Mouse (Mus musculus): ENCODE results near the gene Fcho1. TPM values are rescaled to one million over a fixed set of nuclear protein-coding genes. Genes with fewer than 3 reads are reported as not detected.

Fcho1 gene
- 5.7 TPM for polyA plus RNA-seq (2014; fragmentation: Illumina TruSeq; extraction: RNeasy Lipid Tissue Mini Kit (QIAGEN cat#74804); ENCODE audit: low read depth, low replicate concordance)

DNA sequence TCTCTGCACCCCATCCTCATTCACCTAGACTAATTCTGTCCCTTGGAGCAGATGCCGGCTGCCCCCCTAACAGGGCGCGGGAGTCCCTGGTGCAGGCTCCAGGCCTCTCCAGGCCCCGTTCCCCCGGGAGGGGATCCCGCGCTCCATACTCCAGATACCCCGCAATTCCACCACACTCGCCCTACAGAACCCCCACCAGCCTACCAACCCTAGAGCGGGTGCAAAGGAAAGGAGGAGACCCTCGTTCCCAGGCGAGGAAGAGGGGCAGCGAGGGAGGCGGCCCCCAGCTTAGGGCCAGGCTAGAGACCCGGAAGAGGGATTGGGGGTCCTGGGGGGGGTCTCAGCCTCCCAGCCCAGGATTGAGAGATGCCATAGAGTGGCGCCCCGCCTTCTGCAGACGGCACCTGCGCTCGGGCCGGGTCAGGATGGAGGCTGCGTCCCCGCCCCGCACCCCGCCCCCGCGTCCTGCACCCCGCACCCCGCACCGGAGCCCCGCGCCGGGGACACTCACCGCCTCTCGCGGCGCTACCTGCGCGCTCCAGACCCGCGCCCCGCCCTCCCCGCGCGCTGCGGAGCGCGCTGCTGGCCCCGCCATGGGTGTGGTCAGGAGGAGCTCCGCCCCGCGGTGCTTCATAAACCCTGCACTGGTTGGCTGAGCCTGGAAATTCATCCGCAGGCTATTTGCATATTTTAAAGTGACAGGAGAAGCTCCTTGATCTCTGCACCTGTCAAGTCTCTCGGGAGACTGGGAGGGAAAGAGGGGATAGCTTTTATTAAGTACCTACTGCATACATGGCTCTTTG is at the start of gene Fcho1:
Gene Fcho1 (minus strand): TSS at position 595 of the 803 bp plus-strand sequence.

DNA sequence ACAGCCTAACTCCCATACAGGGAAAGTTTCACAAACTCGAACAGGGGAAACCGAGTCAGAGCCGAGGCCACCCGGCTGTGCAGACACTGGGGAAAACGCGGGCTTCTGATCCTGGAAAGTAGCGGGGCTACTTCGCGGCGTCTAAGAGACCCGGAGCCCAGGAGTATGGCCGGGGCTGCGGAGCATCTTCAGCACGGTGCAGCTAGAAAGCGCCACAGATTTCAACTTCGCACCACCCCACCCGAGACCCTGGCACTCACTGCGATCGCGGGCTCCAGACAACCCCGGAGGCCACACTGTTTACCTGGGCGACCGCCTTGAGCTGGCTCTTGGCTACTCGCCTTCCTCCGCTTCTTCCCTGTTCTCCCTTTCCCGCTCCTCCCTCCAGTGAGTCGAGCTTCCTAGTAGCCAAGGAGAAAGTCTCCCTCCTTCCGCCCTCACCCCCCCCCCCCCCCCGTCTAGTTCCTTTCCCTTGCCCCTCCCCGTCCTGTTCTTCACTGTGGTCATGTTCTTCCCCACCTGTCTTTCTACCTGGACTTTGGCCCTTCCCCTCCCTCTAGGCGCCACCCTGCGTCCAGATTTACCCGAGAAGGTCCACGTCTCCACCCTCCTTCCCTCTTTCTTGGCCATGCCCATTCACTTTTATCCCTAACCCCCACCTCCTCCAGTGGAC is 24.0 kb downstream of the Fcho1 start, which contains the start of gene B3gnt3:
Gene B3gnt3 (minus strand): TSS at position 376 of the 673 bp plus-strand sequence.

DNA sequence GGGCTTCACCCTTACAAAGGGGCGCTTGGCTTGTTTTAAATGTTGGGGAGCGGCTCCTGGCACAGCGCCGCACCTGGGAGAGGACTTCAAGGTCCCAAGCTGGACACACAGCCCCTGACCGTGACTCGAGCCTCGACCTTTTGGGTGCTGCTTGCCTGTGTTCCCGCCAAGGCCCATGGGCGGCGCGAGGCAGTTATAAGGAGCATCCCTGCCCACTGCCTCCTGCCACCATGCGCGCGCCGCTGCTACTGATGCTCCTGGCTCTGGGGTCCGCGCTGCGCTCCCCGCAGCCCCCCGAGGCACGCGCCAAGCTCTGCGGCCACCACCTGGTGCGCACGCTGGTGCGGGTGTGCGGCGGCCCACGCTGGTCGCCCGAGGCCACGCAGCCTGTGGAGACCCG is 36.5 kb downstream of the Fcho1 start, which contains the start of gene Insl3:
Gene Insl3 (plus strand): TSS at position 187 of the 400 bp plus-strand sequence.

DNA sequence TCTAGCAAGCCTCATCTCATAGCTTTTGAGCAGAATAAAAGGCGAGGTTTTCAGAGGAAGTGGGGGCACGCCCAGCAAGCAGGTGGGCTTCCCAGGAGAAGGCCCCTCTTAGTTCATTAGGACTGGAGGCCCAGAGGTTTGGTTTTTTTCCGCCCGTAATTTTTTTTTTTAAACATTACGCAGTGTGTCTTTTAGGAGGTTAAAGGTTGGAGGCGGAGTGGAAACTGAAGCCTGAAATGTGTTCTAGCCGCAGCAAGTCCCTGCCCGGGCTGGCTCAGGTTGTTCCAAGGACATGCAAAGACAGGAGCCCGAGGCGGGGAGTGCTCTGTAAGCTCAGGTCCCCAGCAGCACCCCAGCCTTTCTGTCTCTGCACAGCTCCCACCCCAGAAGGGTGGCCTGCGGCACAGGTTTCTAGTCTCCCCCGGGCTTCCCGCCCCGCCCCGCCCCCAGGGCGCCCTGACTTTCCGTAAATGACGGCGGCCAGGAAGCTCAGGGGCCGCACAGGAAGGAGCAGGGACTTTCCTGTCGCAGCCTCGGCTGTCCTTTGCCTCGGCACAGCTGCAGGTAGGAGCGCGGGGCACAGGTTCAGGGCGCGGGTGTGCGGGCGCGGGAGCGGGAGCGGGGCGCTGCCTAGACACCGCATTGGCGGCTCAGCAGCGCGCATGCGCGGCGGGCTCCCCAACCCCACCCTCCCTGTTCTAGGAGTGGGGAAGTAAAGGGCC is 49.3 kb downstream of the Fcho1 start, which contains the start of gene Jak3:
Gene Jak3 (plus strand): TSS at position 277 of the 722 bp plus-strand sequence.

DNA sequence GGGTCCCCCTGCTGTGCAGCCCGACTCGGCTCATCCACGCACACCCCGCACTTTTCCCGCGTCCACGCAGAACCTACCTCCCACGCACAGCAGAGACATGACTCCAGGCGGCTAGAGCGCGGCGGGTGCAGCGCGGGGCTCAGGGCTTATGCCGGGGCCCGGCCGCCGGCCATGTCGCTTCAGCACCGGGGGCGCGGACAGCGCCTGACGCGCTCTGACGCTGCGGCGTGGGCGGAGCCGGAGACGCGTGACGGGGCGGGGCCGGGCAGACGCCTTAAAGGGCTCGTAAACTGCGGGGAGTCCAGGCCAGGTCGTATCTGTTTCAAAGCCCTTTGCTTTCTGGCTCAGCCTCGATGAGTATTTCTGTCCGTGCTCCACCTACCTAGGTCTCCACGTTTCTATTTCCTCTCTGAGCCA is 54.0 kb downstream of the Fcho1 start, which contains the start of gene Unc13a:
Gene Unc13a (minus strand): TSS at position 209 of the 417 bp plus-strand sequence.

Other genes starting within 250 kb of the Fcho1 start
- 9.2 TPM for gene Ano8, start 239.8 kb downstream of the Fcho1 start, polyA plus RNA-seq (2014; fragmentation: Illumina TruSeq; extraction: RNeasy Lipid Tissue Mini Kit (QIAGEN cat#74804); ENCODE audit: low read depth, low replicate concordance)
- gene Gtpbp3, start 237.6 kb downstream of the Fcho1 start, polyA plus RNA-seq (2014; fragmentation: Illumina TruSeq; extraction: RNeasy Lipid Tissue Mini Kit (QIAGEN cat#74804); ENCODE audit: low read depth, low replicate concordance) = 14.5 TPM
- gene Plvap, start 214.0 kb downstream of the Fcho1 start, polyA plus RNA-seq (2014; fragmentation: Illumina TruSeq; extraction: RNeasy Lipid Tissue Mini Kit (QIAGEN cat#74804); ENCODE audit: low read depth, low replicate concordance) = 33.6 TPM
- gene Ccdc194, start 200.0 kb downstream of the Fcho1 start, polyA plus RNA-seq (2014; fragmentation: Illumina TruSeq; extraction: RNeasy Lipid Tissue Mini Kit (QIAGEN cat#74804); ENCODE audit: low read depth, low replicate concordance) = not detected
- 70.8 TPM for gene Bst2, start 188.3 kb downstream of the Fcho1 start, polyA plus RNA-seq (2014; fragmentation: Illumina TruSeq; extraction: RNeasy Lipid Tissue Mini Kit (QIAGEN cat#74804); ENCODE audit: low read depth, low replicate concordance)
- gene Mvb12a, start 182.8 kb downstream of the Fcho1 start, polyA plus RNA-seq (2014; fragmentation: Illumina TruSeq; extraction: RNeasy Lipid Tissue Mini Kit (QIAGEN cat#74804); ENCODE audit: low read depth, low replicate concordance) = 72.0 TPM
- 3.1 TPM for gene Tmem221, start 166.8 kb downstream of the Fcho1 start, polyA plus RNA-seq (2014; fragmentation: Illumina TruSeq; extraction: RNeasy Lipid Tissue Mini Kit (QIAGEN cat#74804); ENCODE audit: low read depth, low replicate concordance)
- 0.98 TPM for gene Nxnl1, start 159.1 kb downstream of the Fcho1 start, polyA plus RNA-seq (2014; fragmentation: Illumina TruSeq; extraction: RNeasy Lipid Tissue Mini Kit (QIAGEN cat#74804); ENCODE audit: low read depth, low replicate concordance)
- gene Slc27a1, start 156.8 kb downstream of the Fcho1 start, polyA plus RNA-seq (2014; fragmentation: Illumina TruSeq; extraction: RNeasy Lipid Tissue Mini Kit (QIAGEN cat#74804); ENCODE audit: low read depth, low replicate concordance) = 216 TPM
- gene Pgls, start 133.5 kb downstream of the Fcho1 start, polyA plus RNA-seq (2014; fragmentation: Illumina TruSeq; extraction: RNeasy Lipid Tissue Mini Kit (QIAGEN cat#74804); ENCODE audit: low read depth, low replicate concordance) = 87.6 TPM
- 2.5 TPM for gene Fam129c, start 128.1 kb downstream of the Fcho1 start, polyA plus RNA-seq (2014; fragmentation: Illumina TruSeq; extraction: RNeasy Lipid Tissue Mini Kit (QIAGEN cat#74804); ENCODE audit: low read depth, low replicate concordance)
- gene Colgalt1, start 114.7 kb downstream of the Fcho1 start, polyA plus RNA-seq (2014; fragmentation: Illumina TruSeq; extraction: RNeasy Lipid Tissue Mini Kit (QIAGEN cat#74804); ENCODE audit: low read depth, low replicate concordance) = 76.1 TPM
- 0.61 TPM for gene Unc13a, start 54.0 kb downstream of the Fcho1 start, polyA plus RNA-seq (2014; fragmentation: Illumina TruSeq; extraction: RNeasy Lipid Tissue Mini Kit (QIAGEN cat#74804); ENCODE audit: low read depth, low replicate concordance)
- gene Jak3, start 49.4 kb downstream of the Fcho1 start, polyA plus RNA-seq (2014; fragmentation: Illumina TruSeq; extraction: RNeasy Lipid Tissue Mini Kit (QIAGEN cat#74804); ENCODE audit: low read depth, low replicate concordance) = 10.6 TPM
- gene Insl3, start 36.5 kb downstream of the Fcho1 start, polyA plus RNA-seq (2014; fragmentation: Illumina TruSeq; extraction: RNeasy Lipid Tissue Mini Kit (QIAGEN cat#74804); ENCODE audit: low read depth, low replicate concordance) = 46.9 TPM
- gene B3gnt3, start 23.9 kb downstream of the Fcho1 start, polyA plus RNA-seq (2014; fragmentation: Illumina TruSeq; extraction: RNeasy Lipid Tissue Mini Kit (QIAGEN cat#74804); ENCODE audit: low read depth, low replicate concordance) = 5.7 TPM
- gene Zfp709, start 156.3 kb upstream of the Fcho1 start, polyA plus RNA-seq (2014; fragmentation: Illumina TruSeq; extraction: RNeasy Lipid Tissue Mini Kit (QIAGEN cat#74804); ENCODE audit: low read depth, low replicate concordance) = 6.1 TPM
- 2.9 TPM for gene Zfp882, start 182.9 kb upstream of the Fcho1 start, polyA plus RNA-seq (2014; fragmentation: Illumina TruSeq; extraction: RNeasy Lipid Tissue Mini Kit (QIAGEN cat#74804); ENCODE audit: low read depth, low replicate concordance)
- gene Zfp617, start 182.9 kb upstream of the Fcho1 start, polyA plus RNA-seq (2014; fragmentation: Illumina TruSeq; extraction: RNeasy Lipid Tissue Mini Kit (QIAGEN cat#74804); ENCODE audit: low read depth, low replicate concordance) = 16.8 TPM
- 12.9 TPM for gene Zfp961, start 225.3 kb upstream of the Fcho1 start, polyA plus RNA-seq (2014; fragmentation: Illumina TruSeq; extraction: RNeasy Lipid Tissue Mini Kit (QIAGEN cat#74804); ENCODE audit: low read depth, low replicate concordance)

Measured in adipose tissue, adult 10 weeks (tissue).